Mouse (Mus musculus): ENCODE measurements at regions not wholly inside any gene's neighbourhood (a gene's known extent, or its start where the extent isn't known, plus 50 kb on each side); places are given as distances from the start of the nearest gene placed in this dataset.

DNA sequence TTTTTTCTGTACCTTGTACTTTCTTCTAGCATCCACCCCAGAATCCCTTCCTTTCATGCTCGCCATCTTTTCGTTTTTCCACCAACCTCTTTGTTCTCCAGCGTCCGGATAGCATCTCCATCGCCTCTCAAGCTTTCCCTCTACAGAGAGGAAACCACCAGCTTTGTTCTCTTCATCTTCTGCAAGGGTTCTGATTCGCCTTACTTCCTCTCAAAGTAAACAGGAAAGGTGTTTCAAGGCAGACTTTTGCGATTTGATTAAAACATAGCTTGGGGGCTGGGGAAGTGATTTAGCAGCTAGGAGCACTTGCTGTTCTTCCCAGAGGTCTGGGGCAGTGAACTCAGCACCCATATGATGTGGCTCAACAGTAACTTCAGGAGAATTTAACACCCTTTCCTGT, 71.4 kb downstream of the Emp1 start:
- no peak for DNase-seq (ENCODE audit: extremely low spot score in 1 of 2, low spot score in 1 of 2)

GRCm38 (mm10) chr6:135436315-135436714, 74.0 kb downstream of the Emp1 start:
- no peak for DNase-seq (ENCODE audit: extremely low spot score in 1 of 2, low spot score in 1 of 2)

- no peak for DNase-seq (ENCODE audit: extremely low spot score in 1 of 2, low spot score in 1 of 2)
Observed at GRCm38 (mm10) chr6:135438271-135438670, 75.9 kb downstream of the Emp1 start.

DNA sequence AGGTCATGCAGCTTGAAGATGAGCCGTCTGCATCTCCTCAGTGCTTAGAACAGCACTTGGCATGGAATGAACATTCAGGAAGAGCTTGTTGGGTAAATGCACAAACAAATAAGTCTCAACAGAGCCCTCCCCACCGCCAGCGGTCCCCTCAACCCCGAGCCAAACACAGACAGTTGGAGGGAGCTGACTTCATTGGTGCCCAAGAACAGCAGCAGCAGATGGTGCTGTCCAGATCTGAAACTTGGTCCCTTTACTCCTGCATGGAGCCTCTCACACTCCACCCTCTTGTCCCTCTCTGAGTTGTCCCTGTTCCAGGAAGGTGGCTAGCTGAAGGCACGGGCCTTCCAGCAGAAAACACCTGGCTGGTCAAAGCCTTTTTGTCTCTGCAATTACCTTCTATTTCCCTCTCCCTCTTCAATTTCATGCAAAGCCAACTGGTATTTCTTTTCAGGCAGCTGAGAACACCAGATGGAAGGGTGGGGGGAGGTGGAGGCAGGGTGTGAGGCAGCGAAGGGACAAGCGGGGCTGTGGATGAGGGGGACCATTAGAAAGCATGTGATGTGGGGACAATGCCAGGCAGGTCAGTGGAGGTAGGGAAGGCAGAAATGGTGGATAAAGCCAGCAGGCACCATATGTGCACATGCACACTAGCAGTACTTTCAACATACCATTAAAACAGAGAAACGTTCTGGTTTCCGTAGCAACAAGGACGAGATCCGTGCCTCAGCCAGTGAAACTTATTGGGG, 79.0 kb downstream of the Emp1 start:
- DNase-seq (ENCODE audit: extremely low spot score in 1 of 2, low spot score in 1 of 2): peak; percentile 59 to 63

DNA sequence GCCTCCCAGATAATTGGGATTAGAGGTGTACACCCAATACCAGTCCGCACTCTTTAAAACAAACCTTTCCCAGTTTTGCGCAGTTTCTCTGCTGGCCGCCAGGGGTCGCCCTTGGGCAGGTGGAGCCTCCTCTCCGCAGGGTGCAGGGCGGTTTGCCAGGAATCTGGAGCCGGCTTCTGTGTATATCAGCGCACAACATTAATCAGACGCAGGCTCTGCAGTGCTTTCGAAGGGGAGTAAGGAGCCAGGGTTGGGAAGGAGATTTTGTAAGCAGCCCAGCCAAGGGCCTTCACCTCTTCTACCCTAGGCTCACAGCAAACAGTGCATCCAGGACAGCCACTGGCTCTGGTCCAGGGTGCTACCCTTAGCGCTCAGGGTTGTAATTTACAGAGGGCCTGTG, 82.3 kb downstream of the Emp1 start:
- DNase-seq (ENCODE audit: extremely low spot score in 1 of 2, low spot score in 1 of 2): peak; percentile 92 to 98

DNA sequence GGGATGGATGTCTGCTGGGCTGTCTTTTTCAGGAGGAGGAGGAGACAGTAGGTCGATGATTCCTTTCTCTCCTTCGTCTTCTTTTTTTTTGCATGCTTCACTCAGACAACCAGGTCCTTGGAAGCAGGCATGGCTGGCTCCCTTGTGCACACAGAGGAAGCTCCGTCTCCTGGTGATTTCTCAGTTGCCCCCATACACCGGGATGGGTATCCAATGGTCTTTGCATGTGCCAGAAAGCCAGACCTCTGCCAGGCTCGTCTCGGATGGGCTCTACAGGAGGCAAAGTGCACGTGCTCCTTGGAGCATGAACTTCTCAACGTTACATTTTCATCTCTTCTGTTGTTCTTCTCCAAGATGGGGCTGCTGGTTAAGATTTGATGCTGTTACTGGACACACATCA, 82.7 kb downstream of the Emp1 start:
- DNase-seq (ENCODE audit: extremely low spot score in 1 of 2, low spot score in 1 of 2): no peak

DNA sequence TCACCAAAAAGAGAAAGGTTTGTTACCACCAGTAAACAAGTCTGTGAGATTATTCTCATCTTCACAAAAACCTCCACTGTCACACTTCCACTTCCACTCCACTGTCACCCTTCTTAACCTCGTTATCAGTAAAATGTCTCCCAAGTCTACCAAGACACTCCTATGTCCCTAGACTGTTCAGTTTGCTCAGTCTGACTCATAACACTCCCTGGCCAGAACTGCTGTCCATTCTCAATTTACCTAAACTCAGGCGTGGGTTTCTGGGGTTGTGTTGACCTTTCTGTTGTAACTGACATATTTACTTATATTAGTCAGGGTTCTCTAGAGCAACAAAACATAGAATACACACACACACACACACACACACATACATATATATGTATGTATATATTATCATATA, 85.5 kb downstream of the Emp1 start:
- DNase-seq (ENCODE audit: extremely low spot score in 1 of 2, low spot score in 1 of 2): no peak

GRCm38 (mm10) chr6:135449228-135449627, 86.9 kb downstream of the Emp1 start:
- no peak for DNase-seq (ENCODE audit: extremely low spot score in 1 of 2, low spot score in 1 of 2)

- no peak for DNase-seq (ENCODE audit: extremely low spot score in 1 of 2, low spot score in 1 of 2)
Observed at GRCm38 (mm10) chr6:135450573-135450972, 88.2 kb downstream of the Emp1 start.

- no peak for DNase-seq (ENCODE audit: extremely low spot score in 1 of 2, low spot score in 1 of 2)
Observed at GRCm38 (mm10) chr6:135451165-135451797, 88.9 kb downstream of the Emp1 start.

- no peak for DNase-seq (ENCODE audit: extremely low spot score in 1 of 2, low spot score in 1 of 2)
Observed at GRCm38 (mm10) chr6:135453041-135453440, 90.7 kb downstream of the Emp1 start.

DNA sequence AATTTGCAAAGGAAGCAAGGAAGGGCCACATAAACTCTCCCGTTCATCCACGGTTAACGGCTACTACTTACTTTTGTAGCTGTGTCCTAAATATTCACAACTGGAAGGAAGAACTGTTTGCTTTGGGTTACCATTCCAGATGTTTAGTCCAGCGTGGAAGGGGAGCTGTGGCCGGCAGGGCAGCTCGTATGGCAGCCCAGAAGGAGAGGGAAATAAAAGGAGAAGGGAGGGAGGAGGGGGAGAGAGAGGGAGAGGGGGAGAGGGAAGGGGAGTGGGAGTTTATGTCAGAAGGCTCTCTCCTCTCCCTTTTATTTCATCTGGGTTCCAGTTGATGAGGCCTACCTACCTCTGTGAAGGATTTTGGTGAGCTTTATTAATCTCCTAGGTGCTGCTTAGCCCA, 110.2 kb downstream of the Emp1 start:
- DNase-seq (ENCODE audit: extremely low spot score in 1 of 2, low spot score in 1 of 2): no peak

DNA sequence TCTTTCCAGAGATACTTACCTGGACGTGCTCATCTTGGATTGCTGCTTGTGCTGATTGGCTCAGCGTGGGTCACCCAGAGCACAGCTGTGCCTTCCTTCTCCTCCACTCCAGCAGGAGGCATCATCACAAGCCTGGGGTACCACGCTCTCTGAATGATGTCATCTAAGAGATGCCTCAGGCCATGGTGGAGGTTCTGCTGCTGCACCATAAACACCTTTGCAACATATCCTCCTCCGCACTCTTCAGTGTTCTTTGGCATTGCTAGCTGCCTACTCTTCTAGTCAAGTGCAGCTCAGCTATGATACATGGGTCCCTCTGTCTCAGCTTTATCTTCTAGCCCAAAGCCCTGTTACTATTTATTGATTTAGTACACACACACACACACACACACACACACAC, 110.8 kb downstream of the Emp1 start:
- no peak for DNase-seq (ENCODE audit: extremely low spot score in 1 of 2, low spot score in 1 of 2)

DNA sequence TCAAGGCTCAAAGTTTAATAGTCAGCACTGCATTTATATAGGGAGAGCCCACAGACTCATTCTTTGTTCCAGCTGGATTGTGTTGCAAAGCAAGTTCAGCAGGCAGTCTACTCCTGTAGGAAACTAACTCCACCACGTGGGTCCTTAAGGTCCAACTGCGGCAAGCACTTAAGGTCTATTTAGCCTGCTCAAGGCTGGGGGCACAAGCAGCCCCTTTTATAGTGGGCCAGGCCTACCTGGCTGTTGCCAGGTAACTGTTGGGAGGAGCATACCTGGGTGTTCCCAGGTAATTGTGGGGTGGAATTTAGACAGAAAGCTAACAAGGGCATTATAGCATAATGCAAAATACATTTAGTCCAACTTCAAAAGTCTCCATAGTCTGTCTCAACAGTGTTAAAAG, 126.5 kb downstream of the Emp1 start:
- DNase-seq (ENCODE audit: extremely low spot score in 1 of 2, low spot score in 1 of 2): no peak

- DNase-seq (ENCODE audit: extremely low spot score in 1 of 2, low spot score in 1 of 2): no peak
Observed at GRCm38 (mm10) chr6:135493983-135494382, 131.6 kb downstream of the Emp1 start.

DNA sequence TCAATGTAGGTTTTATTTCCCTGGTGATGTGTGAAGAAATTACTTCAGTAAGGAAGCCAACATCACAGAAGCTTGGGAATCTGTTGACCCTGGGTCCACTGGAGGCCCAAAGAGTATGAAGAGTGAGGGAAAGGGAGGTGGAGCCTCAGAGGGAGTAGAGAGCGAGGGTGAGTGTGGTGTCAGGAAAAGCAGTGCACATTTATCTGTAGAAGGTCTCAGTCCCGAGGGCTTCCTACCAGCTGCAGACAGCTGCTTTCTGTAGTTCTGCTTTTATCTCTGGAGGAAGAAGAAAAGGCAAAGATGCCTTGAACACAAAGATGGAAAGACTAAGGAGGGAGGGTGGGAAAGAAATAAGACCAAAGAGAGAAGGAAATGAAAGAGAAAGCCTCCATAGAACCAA, 133.5 kb downstream of the Emp1 start:
- DNase-seq (ENCODE audit: extremely low spot score in 1 of 2, low spot score in 1 of 2): no peak

DNA sequence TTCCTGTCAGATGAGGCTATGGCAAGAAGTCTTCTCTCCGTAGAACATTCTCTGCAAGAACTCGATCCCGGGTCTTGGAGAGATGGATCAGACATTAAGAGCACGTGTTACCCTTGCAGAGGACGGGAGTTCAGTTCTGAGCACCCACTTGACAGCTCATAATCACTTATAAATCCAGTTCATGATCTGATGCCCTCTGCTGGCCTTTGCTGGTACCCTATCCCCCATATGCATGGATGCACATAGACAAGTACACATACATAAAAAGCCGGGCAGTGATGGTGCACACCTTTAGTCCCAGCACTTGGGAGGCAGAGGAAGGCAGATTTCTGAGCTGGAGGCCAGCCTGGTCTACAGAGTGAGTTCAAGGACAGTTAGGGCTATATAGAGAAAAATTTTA, 136.2 kb downstream of the Emp1 start:
- DNase-seq (ENCODE audit: extremely low spot score in 1 of 2, low spot score in 1 of 2): no peak

GRCm38 (mm10) chr6:135500381-135500780, 138.0 kb downstream of the Emp1 start:
- no peak for DNase-seq (ENCODE audit: extremely low spot score in 1 of 2, low spot score in 1 of 2)

GRCm38 (mm10) chr6:135501791-135502190, 139.4 kb downstream of the Emp1 start:
- no peak for DNase-seq (ENCODE audit: extremely low spot score in 1 of 2, low spot score in 1 of 2)

GRCm38 (mm10) chr6:135502405-135502804, 140.1 kb downstream of the Emp1 start:
- no peak for DNase-seq (ENCODE audit: extremely low spot score in 1 of 2, low spot score in 1 of 2)

GRCm38 (mm10) chr6:135518710-135519437, 156.5 kb downstream of the Emp1 start:
- no peak for DNase-seq (ENCODE audit: extremely low spot score in 1 of 2, low spot score in 1 of 2)

DNA sequence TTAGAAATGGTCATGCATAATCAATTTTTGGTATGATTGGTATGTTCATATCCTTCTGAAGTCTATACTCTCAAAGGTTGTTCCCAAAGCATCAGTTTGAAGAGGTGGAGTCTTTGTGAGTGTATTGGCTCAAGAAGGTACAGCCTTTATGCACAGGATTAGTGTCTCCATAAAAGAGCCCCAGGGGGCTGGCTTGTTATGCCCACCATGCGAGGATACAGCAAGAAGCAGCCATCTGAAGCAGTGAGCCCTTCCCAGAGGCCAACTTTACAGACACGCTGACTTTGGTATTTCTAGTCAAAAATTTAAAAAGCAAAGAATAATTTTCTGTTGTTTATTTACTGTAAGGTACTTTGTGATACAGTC, 157.1 kb downstream of the Emp1 start:
- DNase-seq (ENCODE audit: extremely low spot score in 1 of 2, low spot score in 1 of 2): no peak
